Mouse (Mus musculus) lung, postnatal 0 days (tissue): ENCODE measurements at regions not wholly inside any gene's neighbourhood (a gene's known extent, or its start where the extent isn't known, plus 50 kb on each side); places are given as distances from the start of the nearest gene placed in this dataset.
A peak's percentile ranks its signal among the peaks of the same experiment; 100 is the strongest.

ENCODE experiments used
- ATAC-seq: fragments of 200-750 bp; cut with Nextera tagmentation; 2 replicates; pipeline ENCODE4 v1.8.0; 2017; ENCODE audit warnings: moderate library complexity
- DNase-seq: peaks from one replicate; pipeline ENCODE4 v3.0.0-alpha.2; 2016; ENCODE audit warnings: low spot score
- H3K27ac ChIP-seq: fragments of 300-500 bp; sonication (generic); 2 replicates; pipeline ENCODE4 v1.5.1; 2014; ENCODE audit warnings: antibody characterized with exemption, mild to moderate bottlenecking, low read length, mixed read lengths
- H3K27me3 ChIP-seq: fragments of 300-500 bp; sonication (generic); replicated peaks from 2 replicates; pipeline ENCODE4 v1.6.1; 2014; ENCODE audit warnings: low read length, mixed read lengths; ENCODE audit not compliant: insufficient read depth
- H3K36me3 ChIP-seq: fragments of 300-500 bp; sonication (generic); 2 replicates; pipeline ENCODE4 v1.6.1; 2014; ENCODE audit warnings: low read length, mixed read lengths; ENCODE audit not compliant: insufficient read depth
- H3K4me1 ChIP-seq: fragments of 300-500 bp; sonication (generic); 2 replicates; pipeline ENCODE4 v1.6.1; 2014; ENCODE audit warnings: antibody characterized with exemption, low read depth, low read length, mixed read lengths; ENCODE audit not compliant: insufficient read depth
- H3K4me2 ChIP-seq: fragments of 300-500 bp; sonication (generic); replicated peaks from 2 replicates; pipeline ENCODE4 v1.6.1; 2014; ENCODE audit warnings: low read depth, mild to moderate bottlenecking, low read length, moderate library complexity, mixed read lengths
- H3K4me3 ChIP-seq: fragments of 300-500 bp; sonication (generic); 2 replicates; pipeline ENCODE4 v1.5.1; 2014; ENCODE audit warnings: low read depth, low read length
- H3K9ac ChIP-seq: fragments of 300-500 bp; sonication (generic); replicated peaks from 2 replicates; pipeline ENCODE4 v1.6.1; 2014; ENCODE audit warnings: low read depth, mild to moderate bottlenecking
- H3K9me3 ChIP-seq: fragments of 300-500 bp; sonication (generic); 2 replicates; pipeline ENCODE4 v1.6.1; 2016; ENCODE audit warnings: low read length, mixed read lengths
- CTCF ChIP-seq: IDR thresholded peaks from 2 replicates; pipeline ENCODE4 v1.5.1; 2016; ENCODE audit warnings: antibody characterized with exemption, mild to moderate bottlenecking
- EP300 ChIP-seq: IDR thresholded peaks from 2 replicates; pipeline ENCODE4 v1.6.1; 2016; ENCODE audit warnings: antibody characterized with exemption, mild to moderate bottlenecking, control low read depth
- WGBS: fragments of 180-500 bp; shearing (Covaris S2); extraction: QIAGEN DNeasy Blood & Tissue Kit; methylation state at CpG from one replicate; pipeline ENCODE4 v1.1.7; 2014; 5-methylcytosine and 5-hydroxymethylcytosine counted together

DNA sequence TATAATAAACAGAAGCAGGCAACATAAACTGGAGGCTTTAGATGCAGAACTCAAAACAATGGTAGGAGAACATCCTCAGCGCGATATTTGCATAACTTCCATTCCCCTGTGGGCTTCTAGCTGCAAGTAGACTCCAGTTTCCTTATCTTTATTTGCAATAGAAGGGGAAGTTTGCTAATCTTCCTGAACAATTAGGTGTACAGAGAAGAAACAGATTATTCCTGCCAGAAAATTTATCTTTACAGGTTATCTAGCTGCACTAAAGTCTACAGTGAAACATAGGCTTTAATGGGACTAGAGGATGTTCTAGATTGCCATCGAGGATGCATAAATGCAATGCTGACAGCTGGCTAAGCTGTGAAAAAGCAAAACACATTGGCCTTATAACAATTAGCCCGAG is 1544.0 kb downstream of the Efna5 start:
- Histone ChIP-seq H3K27me3 (no peaks in the 10 kb centered on the region), H3K4me3 (no peak overlapping the region), H3K36me3 (no peaks in the 10 kb centered on the region), H3K4me1 (no peaks in the 10 kb centered on the region), H3K4me2 (no peak overlapping the region), H3K27ac (no peak overlapping the region), H3K9ac (no peak overlapping the region), H3K9me3 (no peaks in the 10 kb centered on the region)
- ATAC-seq (no peak), DNase-seq (no peak)
- TF ChIP-seq CTCF (no peak), EP300 (no peak)
- WGBS, result 73% methylated on average over 4 of the region's 4 CpGs

DNA sequence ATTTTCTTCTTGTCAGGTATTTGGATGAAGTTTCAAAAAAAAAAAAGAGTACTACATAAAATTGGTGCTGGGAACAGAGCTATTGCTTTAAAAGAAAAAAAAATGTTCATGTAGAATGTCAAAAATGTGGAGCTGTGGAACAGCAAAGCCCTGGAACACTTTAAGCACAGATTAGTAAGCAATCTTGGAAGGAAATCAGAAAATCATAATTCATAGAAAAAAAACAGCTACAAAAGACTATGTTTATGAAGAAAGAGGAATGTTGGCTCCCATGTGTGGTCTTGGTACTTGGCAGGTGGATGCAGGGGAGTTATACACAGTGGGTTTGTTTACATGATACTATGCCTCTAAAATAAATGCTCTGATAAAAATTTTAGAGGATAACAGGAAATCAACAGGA is 1555.7 kb downstream of the Efna5 start:
- DNase-seq, result peak; percentile 17
- no peak for ATAC-seq
- Histone ChIP-seq H3K36me3 (no peaks in the 10 kb centered on the region), H3K27me3 (no peaks in the 10 kb centered on the region), H3K9ac (no peak overlapping the region), H3K4me3 (no peak overlapping the region), H3K4me1 (no peaks in the 10 kb centered on the region), H3K9me3 (no peaks in the 10 kb centered on the region), H3K27ac (no peak overlapping the region), H3K4me2 (no peak overlapping the region)
- TF ChIP-seq EP300, result no peak
- no peak for TF ChIP-seq CTCF

DNA sequence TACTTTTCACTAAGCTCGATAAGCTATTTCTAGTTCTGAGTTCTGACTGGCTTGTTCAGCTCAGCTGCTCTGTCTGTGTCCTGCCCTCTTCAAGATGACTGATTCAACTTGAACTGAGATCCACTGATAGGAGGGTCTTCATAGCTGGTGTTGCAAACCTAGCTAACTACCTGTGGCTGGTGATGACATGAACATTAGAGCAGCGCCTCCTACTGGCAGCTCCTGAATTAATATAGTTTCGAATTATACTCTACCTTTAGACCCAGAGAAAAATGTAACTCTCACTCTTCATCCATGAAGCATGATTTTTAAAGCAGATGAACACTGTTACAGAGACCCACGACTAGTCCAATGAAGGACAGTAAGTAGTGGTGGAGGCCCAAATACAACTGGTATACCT is 1560.3 kb downstream of the Efna5 start:
- no peak for DNase-seq
- TF ChIP-seq CTCF (no peak), EP300 (no peak)
- WGBS, result 53% methylated on average over 4 of the region's 4 CpGs

DNA sequence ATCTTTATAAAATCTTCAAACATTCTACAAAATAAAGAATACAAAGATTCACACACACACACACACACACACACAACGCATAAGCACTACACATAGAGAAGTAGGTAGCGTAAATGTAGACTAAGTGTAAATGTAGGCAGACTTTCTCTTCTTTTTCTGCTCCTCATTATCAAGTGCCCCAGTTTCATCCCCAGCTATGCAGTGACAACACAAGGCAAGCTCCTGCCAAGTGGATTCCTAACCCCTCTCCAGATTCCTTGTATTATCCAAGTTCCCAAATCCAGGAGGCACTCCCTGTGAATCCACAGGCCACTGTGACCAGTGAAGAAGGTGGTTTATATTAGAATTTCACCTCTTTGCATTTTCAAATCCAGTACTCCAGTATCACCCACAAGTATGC is 1567.7 kb downstream of the Efna5 start:
- no peak for DNase-seq
- H3K4me3 ChIP-seq, result no peak overlapping the region
- H3K9ac ChIP-seq, result no peak overlapping the region
- TF ChIP-seq CTCF, result no peak
- H3K27ac ChIP-seq, result no peak overlapping the region
- no peak overlapping the region for H3K4me2 ChIP-seq
- no peaks in the 10 kb centered on the region for H3K4me1 ChIP-seq
- 87% methylated on average over 2 of the region's 2 CpGs for WGBS
- H3K9me3 ChIP-seq, result no peaks in the 10 kb centered on the region
- no peaks in the 10 kb centered on the region for H3K27me3 ChIP-seq
- ATAC-seq, result no peak
- H3K36me3 ChIP-seq, result no peaks in the 10 kb centered on the region

More for the DNA sequence above, 1560.3 kb downstream of the Efna5 start:
- no peak for ATAC-seq
- Histone ChIP-seq H3K4me2 (no peak overlapping the region), H3K27me3 (no peaks in the 10 kb centered on the region), H3K4me1 (no peaks in the 10 kb centered on the region), H3K27ac (no peak overlapping the region), H3K9ac (no peak overlapping the region), H3K36me3 (no peaks in the 10 kb centered on the region), H3K9me3 (no peaks in the 10 kb centered on the region), H3K4me3 (no peak overlapping the region)

DNA sequence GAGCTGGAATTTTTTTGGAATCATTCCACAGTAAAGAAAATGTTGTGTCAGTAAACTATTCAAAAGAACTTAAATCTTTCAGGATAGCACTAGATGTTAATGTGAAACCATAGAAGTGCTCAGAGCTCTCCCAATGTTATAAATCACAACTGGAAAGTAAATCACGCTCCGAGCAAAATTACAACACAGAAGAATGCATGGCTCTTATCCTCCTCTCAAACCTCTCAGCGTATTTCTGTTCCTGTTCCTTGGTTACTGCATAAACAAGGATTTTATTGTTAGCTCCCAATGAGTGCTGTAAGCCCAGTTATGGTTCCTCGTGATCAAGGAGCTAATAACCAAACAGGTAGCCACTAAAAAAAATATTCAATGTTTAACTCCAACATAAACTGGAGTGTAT is 1569.9 kb downstream of the Efna5 start:
- TF ChIP-seq CTCF, result no peak
- no peak for TF ChIP-seq EP300
- 62% methylated on average over 4 of the region's 4 CpGs for WGBS

DNA sequence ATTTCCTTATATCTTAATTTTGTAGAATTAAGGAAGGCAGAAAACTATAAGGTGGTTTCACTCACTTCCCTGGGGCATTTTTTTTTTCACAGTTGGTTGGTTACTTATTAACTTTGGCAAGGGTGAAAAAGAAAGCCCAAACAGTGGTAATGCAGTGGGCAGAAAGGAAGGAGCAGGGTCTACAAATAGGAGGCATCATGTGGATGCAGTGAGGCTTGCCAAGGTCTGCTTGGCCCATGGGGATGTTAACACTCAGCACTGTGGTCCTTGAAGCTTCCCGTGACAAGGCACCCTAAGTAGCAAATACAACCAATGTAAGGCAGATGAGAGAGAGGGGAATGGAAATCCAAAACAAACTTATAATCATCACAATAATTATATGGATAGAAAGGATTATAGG is 1577.5 kb downstream of the Efna5 start:
- H3K27me3 ChIP-seq, result no peaks in the 10 kb centered on the region
- H3K27ac ChIP-seq, result no peak overlapping the region
- H3K4me2 ChIP-seq, result no peak overlapping the region
- DNase-seq (no peak), ATAC-seq (no peak)
- H3K4me3 ChIP-seq, result no peak overlapping the region
- no peaks in the 10 kb centered on the region for H3K36me3 ChIP-seq
- H3K9me3 ChIP-seq, result no peaks in the 10 kb centered on the region
- H3K9ac ChIP-seq, result no peak overlapping the region
- no peaks in the 10 kb centered on the region for H3K4me1 ChIP-seq
- WGBS, result 78% methylated on average over 1 of the region's 1 CpGs
- TF ChIP-seq CTCF (no peak), EP300 (no peak)

More for the DNA sequence above, 1569.9 kb downstream of the Efna5 start:
- H3K4me3 ChIP-seq, result no peak overlapping the region
- H3K4me1 ChIP-seq, result no peaks in the 10 kb centered on the region
- no peaks in the 10 kb centered on the region for H3K36me3 ChIP-seq
- no peak overlapping the region for H3K27ac ChIP-seq
- no peaks in the 10 kb centered on the region for H3K27me3 ChIP-seq
- no peak overlapping the region for H3K9ac ChIP-seq
- no peaks in the 10 kb centered on the region for H3K9me3 ChIP-seq
- no peak overlapping the region for H3K4me2 ChIP-seq
- DNase-seq (no peak), ATAC-seq (no peak)

DNA sequence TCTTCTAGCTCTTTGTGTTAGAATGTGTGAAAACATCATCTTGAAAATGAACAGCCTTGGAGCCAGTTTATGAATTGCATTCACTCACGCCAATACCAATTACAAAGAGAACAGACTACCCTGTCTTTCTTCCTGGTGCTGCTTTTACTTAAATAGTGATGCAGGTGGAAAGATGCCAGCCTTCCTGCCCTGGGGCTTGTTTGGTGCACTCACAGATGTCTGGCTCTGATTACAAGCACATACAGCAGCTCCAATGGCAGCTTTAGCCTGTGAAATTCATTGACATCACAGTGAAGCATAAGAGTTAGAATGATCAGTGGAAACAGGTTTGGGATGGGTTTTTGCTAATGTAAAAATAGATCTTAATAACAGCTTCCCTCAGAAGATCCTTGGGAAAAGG is 1579.1 kb downstream of the Efna5 start:
- Histone ChIP-seq H3K4me3 (no peak overlapping the region), H3K9me3 (no peaks in the 10 kb centered on the region), H3K36me3 (no peaks in the 10 kb centered on the region), H3K4me2 (no peak overlapping the region), H3K4me1 (no peaks in the 10 kb centered on the region), H3K27ac (no peak overlapping the region), H3K9ac (no peak overlapping the region), H3K27me3 (no peaks in the 10 kb centered on the region)
- no peak for ATAC-seq
- no peak for DNase-seq
- no peak for TF ChIP-seq EP300
- no peak for TF ChIP-seq CTCF
- 89% methylated on average over 1 of the region's 1 CpGs for WGBS
